Mouse (Mus musculus) forebrain, embryonic 15.5 days (tissue): ENCODE measurements at regions not wholly inside any gene's neighbourhood (a gene's known extent, or its start where the extent isn't known, plus 50 kb on each side); places are given as distances from the start of the nearest gene placed in this dataset.
A peak's percentile ranks its signal among the peaks of the same experiment; 100 is the strongest.

ENCODE experiments used
- ATAC-seq: fragments of 200-750 bp; cut with Nextera tagmentation; replicated peaks from 2 replicates; pipeline ENCODE4 v1.8.0; 2017; ENCODE audit warnings: mild to moderate bottlenecking, moderate TSS enrichment, moderate library complexity
- H3K27ac ChIP-seq: fragments of 300-500 bp; sonication (generic); replicated peaks from 2 replicates; pipeline ENCODE4 v1.5.1; 2015; ENCODE audit warnings: mild to moderate bottlenecking, inconsistent platforms
- H3K27me3 ChIP-seq: fragments of 300-500 bp; sonication (generic); 2 replicates; pipeline ENCODE4 v1.6.1; 2015; ENCODE audit warnings: inconsistent platforms
- H3K36me3 ChIP-seq: fragments of 300-500 bp; sonication (generic); 2 replicates; pipeline ENCODE4 v1.6.1; 2015; ENCODE audit warnings: mild to moderate bottlenecking, inconsistent platforms
- H3K4me1 ChIP-seq: fragments of 300-500 bp; sonication (generic); 2 replicates; pipeline ENCODE4 v1.6.1; 2015; ENCODE audit warnings: inconsistent platforms
- H3K4me2 ChIP-seq: fragments of 300-500 bp; sonication (generic); replicated peaks from 2 replicates; pipeline ENCODE4 v1.6.1; 2015; ENCODE audit warnings: mild to moderate bottlenecking, inconsistent platforms
- H3K4me3 ChIP-seq: fragments of 300-500 bp; sonication (generic); 2 replicates; pipeline ENCODE4 v1.5.1; 2015; ENCODE audit warnings: mild to moderate bottlenecking, inconsistent platforms
- H3K9ac ChIP-seq: fragments of 300-500 bp; sonication (generic); replicated peaks from 2 replicates; pipeline ENCODE4 v1.6.1; 2015; ENCODE audit warnings: mild to moderate bottlenecking, inconsistent platforms
- H3K9me3 ChIP-seq: fragments of 300-500 bp; sonication (generic); 2 replicates; pipeline ENCODE4 v1.6.1; 2016; ENCODE audit warnings: inconsistent platforms
- WGBS: fragments of 180-500 bp; shearing (Covaris S2); methylation state at CpG from one replicate; pipeline ENCODE4 v1.1.7; 2015; ENCODE audit warnings: mixed read lengths; 5-methylcytosine and 5-hydroxymethylcytosine counted together

GRCm38 (mm10) chr1:185111347-185112016 is 92.4 kb upstream of the Rab3gap2 start:
- no peak overlapping the region for H3K4me3 ChIP-seq
- H3K9me3 ChIP-seq, result no peaks in the 10 kb centered on the region
- no peaks in the 10 kb centered on the region for H3K27me3 ChIP-seq
- peak; percentile 51 for ATAC-seq
- H3K4me1 ChIP-seq, result peaks cover 9% of the 10 kb centered on the region; the same call in 1 of the 2 replicates
- H3K4me2 ChIP-seq, result no peak overlapping the region
- 40% methylated on average over 10 of the region's 10 CpGs for WGBS
- no peaks in the 10 kb centered on the region for H3K36me3 ChIP-seq
- H3K9ac ChIP-seq, result no peak overlapping the region
- 0 out of 2 replicates have a peak overlapping the region, but pooled peaks have one; percentile 4 for H3K27ac ChIP-seq

- no peak overlapping the region for H3K27ac ChIP-seq
- WGBS, result 33% methylated on average over 7 of the region's 7 CpGs
- no peak overlapping the region for H3K9ac ChIP-seq
Measured at GRCm38 (mm10) chr1:185104945-185105884, 98.7 kb upstream of the Rab3gap2 start.

GRCm38 (mm10) chr1:185103803-185104202 is 100.1 kb upstream of the Rab3gap2 start:
- Histone ChIP-seq H3K27me3 (no peaks in the 10 kb centered on the region), H3K4me1 (peaks cover 9% of the 10 kb centered on the region), H3K4me2 (no peak overlapping the region), H3K36me3 (no peaks in the 10 kb centered on the region), H3K27ac (no peak overlapping the region), H3K9me3 (no peaks in the 10 kb centered on the region), H3K9ac (no peak overlapping the region), H3K4me3 (no peak overlapping the region)
- ATAC-seq, result no peak
- 81% methylated on average over 4 of the region's 4 CpGs for WGBS

More at GRCm38 (mm10) chr1:185104945-185105884, 98.7 kb upstream of the Rab3gap2 start:
- ATAC-seq, result no peak
- H3K9me3 ChIP-seq, result no peaks in the 10 kb centered on the region
- no peaks in the 10 kb centered on the region for H3K4me1 ChIP-seq
- H3K4me2 ChIP-seq, result no peak overlapping the region
- H3K27me3 ChIP-seq, result no peaks in the 10 kb centered on the region
- no peak overlapping the region for H3K4me3 ChIP-seq
- H3K36me3 ChIP-seq, result no peaks in the 10 kb centered on the region

GRCm38 (mm10) chr1:185098975-185099958 is 99.9 kb upstream of the Mark1 start:
- WGBS, result 9% methylated on average over 18 of the region's 18 CpGs

GRCm38 (mm10) chr1:185098195-185098974 is 99.0 kb upstream of the Mark1 start:
- H3K27me3 ChIP-seq, result no peaks in the 10 kb centered on the region
- H3K27ac ChIP-seq, result 0 out of 2 replicates have a peak overlapping the region, but pooled peaks have one; percentile 2
- WGBS, result 6% methylated on average over 17 of the region's 17 CpGs
- no peaks in the 10 kb centered on the region for H3K9me3 ChIP-seq
- no peak for ATAC-seq
- no peaks in the 10 kb centered on the region for H3K36me3 ChIP-seq
- no peak overlapping the region for H3K4me3 ChIP-seq
- H3K4me2 ChIP-seq, result peak overlapping the region; percentile 7
- peaks cover 17% of the 10 kb centered on the region for H3K4me1 ChIP-seq
- H3K9ac ChIP-seq, result no peak overlapping the region

More at GRCm38 (mm10) chr1:185098975-185099958, 99.9 kb upstream of the Mark1 start:
- Histone ChIP-seq H3K4me1 (peaks cover 17% of the 10 kb centered on the region), H3K27me3 (no peaks in the 10 kb centered on the region), H3K27ac (0 out of 2 replicates have a peak overlapping the region, but pooled peaks have one; percentile 2), H3K9me3 (no peaks in the 10 kb centered on the region), H3K9ac (no peak overlapping the region), H3K4me3 (no peak overlapping the region), H3K36me3 (no peaks in the 10 kb centered on the region), H3K4me2 (peak overlapping the region; percentile 7; the same call in 1 of the 2 replicates)
- peak; percentile 55; the same call in 1 of the 2 replicates for ATAC-seq

GRCm38 (mm10) chr1:185096741-185097140 is 97.4 kb upstream of the Mark1 start:
- H3K9me3 ChIP-seq, result no peaks in the 10 kb centered on the region
- H3K27me3 ChIP-seq, result no peaks in the 10 kb centered on the region
- 92% methylated on average over 4 of the region's 4 CpGs for WGBS
- ATAC-seq, result no peak
- H3K9ac ChIP-seq, result no peak overlapping the region
- no peak overlapping the region for H3K4me3 ChIP-seq
- no peak overlapping the region for H3K27ac ChIP-seq
- peaks cover 17% of the 10 kb centered on the region for H3K4me1 ChIP-seq
- H3K4me2 ChIP-seq, result no peak overlapping the region
- no peaks in the 10 kb centered on the region for H3K36me3 ChIP-seq

GRCm38 (mm10) chr1:185092757-185093156 is 93.4 kb upstream of the Mark1 start:
- ATAC-seq, result no peak
- 92% methylated on average over 5 of the region's 5 CpGs for WGBS
- Histone ChIP-seq H3K27me3 (no peaks in the 10 kb centered on the region), H3K4me2 (no peak overlapping the region), H3K9ac (no peak overlapping the region), H3K36me3 (no peaks in the 10 kb centered on the region), H3K4me1 (no peaks in the 10 kb centered on the region), H3K4me3 (no peak overlapping the region), H3K9me3 (no peaks in the 10 kb centered on the region), H3K27ac (no peak overlapping the region)

- H3K4me1 ChIP-seq, result no peaks in the 10 kb centered on the region
- H3K36me3 ChIP-seq, result no peaks in the 10 kb centered on the region
- H3K27ac ChIP-seq, result no peak overlapping the region
- no peak overlapping the region for H3K4me3 ChIP-seq
- H3K9me3 ChIP-seq, result no peaks in the 10 kb centered on the region
- H3K4me2 ChIP-seq, result no peak overlapping the region
- H3K9ac ChIP-seq, result no peak overlapping the region
- no peaks in the 10 kb centered on the region for H3K27me3 ChIP-seq
- WGBS, result 57% methylated on average over 21 of the region's 21 CpGs
- ATAC-seq, result no peak
Measured at GRCm38 (mm10) chr1:185091816-185092558, 92.6 kb upstream of the Mark1 start.

GRCm38 (mm10) chr1:185089196-185089595 is 89.8 kb upstream of the Mark1 start:
- Histone ChIP-seq H3K9ac (no peak overlapping the region), H3K4me1 (no peaks in the 10 kb centered on the region), H3K36me3 (no peaks in the 10 kb centered on the region), H3K27ac (no peak overlapping the region), H3K9me3 (no peaks in the 10 kb centered on the region), H3K4me3 (no peak overlapping the region), H3K4me2 (no peak overlapping the region), H3K27me3 (no peaks in the 10 kb centered on the region)
- ATAC-seq, result no peak
- 81% methylated on average over 2 of the region's 2 CpGs for WGBS

GRCm38 (mm10) chr1:185083191-185083590 is 83.8 kb upstream of the Mark1 start:
- ATAC-seq, result no peak
- Histone ChIP-seq H3K4me2 (no peak overlapping the region), H3K36me3 (no peaks in the 10 kb centered on the region), H3K27me3 (no peaks in the 10 kb centered on the region), H3K4me1 (peaks cover 10% of the 10 kb centered on the region), H3K27ac (no peak overlapping the region), H3K4me3 (no peak overlapping the region), H3K9me3 (no peaks in the 10 kb centered on the region), H3K9ac (no peak overlapping the region)
- WGBS, result 79% methylated on average over 5 of the region's 5 CpGs
